Mouse (Mus musculus) bone marrow macrophage, adult 2 months (primary cell): Measurements from ENCODE around the gene Gm4131. TPM values are rescaled to one million over a fixed set of nuclear protein-coding genes. Genes with fewer than 3 reads are reported as not detected.

ENCODE experiments used
- H3K27ac ChIP-seq: 2 replicates; pipeline ENCODE4 v1.5.1; 2012; ENCODE audit warnings: low read depth, low read length; ENCODE audit not compliant: insufficient read depth
- H3K4me1 ChIP-seq: 2 replicates; pipeline ENCODE4 v1.6.1; 2012; ENCODE audit warnings: low read length; ENCODE audit not compliant: control insufficient read depth, insufficient read depth
- H3K4me3 ChIP-seq: 2 replicates; pipeline ENCODE4 v1.5.1; 2012; ENCODE audit warnings: mild to moderate bottlenecking, low read length, moderate library complexity; ENCODE audit not compliant: insufficient read depth
- CTCF ChIP-seq: IDR thresholded peaks from 2 replicates; pipeline ENCODE4 v1.5.1; 2012; ENCODE audit warnings: low read depth, mild to moderate bottlenecking, low read length, moderate library complexity
- POLR2A ChIP-seq: IDR thresholded peaks from 2 replicates; pipeline ENCODE4 v1.6.1; 2012; ENCODE audit warnings: mild to moderate bottlenecking, low read depth, low read length, borderline replicate concordance
- polyA plus RNA-seq: library from polyadenylated mRNA; stranded (reverse); fragments of >200 nt; gene quantifications from 2 replicates; pipeline ENCODE4 v1.2.4, GENCODE M21; 2012; ENCODE audit not compliant: missing spikeins, insufficient read depth, insufficient read length

Gene Gm4131
- polyA plus RNA-seq, 1 experiment, result not detected

- Histone ChIP-seq H3K4me3 (no peak overlapping the region), H3K4me1 (peaks cover 2% of the 10 kb centered on the region), H3K27ac (no peak overlapping the region)
- no peak for TF ChIP-seq POLR2A
- TF ChIP-seq CTCF, result no peak
These were observed 98.5 kb downstream of the Gm4131 start for GRCm38 (mm10) chr14:62468119-62468752.

- Histone ChIP-seq H3K4me3 (no peak overlapping the region), H3K4me1 (peaks cover 2% of the 10 kb centered on the region), H3K27ac (no peak overlapping the region)
- no peak for TF ChIP-seq CTCF
- TF ChIP-seq POLR2A, result no peak
These were observed 101.8 kb downstream of the Gm4131 start for GRCm38 (mm10) chr14:62464966-62465365.

GRCm38 (mm10) chr14:62459541-62459940 is 107.2 kb downstream of the Gm4131 start:
- Histone ChIP-seq H3K27ac (no peak overlapping the region), H3K4me3 (no peak overlapping the region), H3K4me1 (no peaks in the 10 kb centered on the region)
- TF ChIP-seq POLR2A (no peak), CTCF (no peak)

GRCm38 (mm10) chr14:62457420-62458181 is 109.1 kb downstream of the Gm4131 start:
- H3K27ac ChIP-seq, result no peak overlapping the region
- no peak overlapping the region for H3K4me3 ChIP-seq
- no peak for TF ChIP-seq POLR2A
- peak; percentile 66 for TF ChIP-seq CTCF
- H3K4me1 ChIP-seq, result no peaks in the 10 kb centered on the region

- no peak within 1 kb of the TSS for H3K27ac ChIP-seq
- H3K4me3 ChIP-seq, result no peak within 1 kb of the TSS
- TF ChIP-seq POLR2A (no peak), CTCF (no peak)
- no peaks in the 10 kb centered on the region for H3K4me1 ChIP-seq
These were observed 110.4 kb downstream of the Gm4131 start, which contains the start of gene Gucy1b2 for GRCm38 (mm10) chr14:62456239-62456747. TSS of gene Gucy1b2 (minus strand) at chr14:62456289.

- no peak overlapping the region for H3K4me3 ChIP-seq
- H3K4me1 ChIP-seq, result no peaks in the 10 kb centered on the region
- no peak overlapping the region for H3K27ac ChIP-seq
- TF ChIP-seq POLR2A (no peak), CTCF (no peak)
These were observed 111.2 kb downstream of the Gm4131 start for GRCm38 (mm10) chr14:62455570-62455879.

GRCm38 (mm10) chr14:62454760-62455569 is 111.8 kb downstream of the Gm4131 start:
- Histone ChIP-seq H3K27ac (no peak overlapping the region), H3K4me1 (no peaks in the 10 kb centered on the region), H3K4me3 (no peak overlapping the region)
- no peak for TF ChIP-seq POLR2A

GRCm38 (mm10) chr14:62454136-62454535 is 112.6 kb downstream of the Gm4131 start:
- Histone ChIP-seq H3K27ac (no peak overlapping the region), H3K4me1 (no peaks in the 10 kb centered on the region), H3K4me3 (no peak overlapping the region)
- no peak for TF ChIP-seq POLR2A

GRCm38 (mm10) chr14:62453276-62453675 is 113.4 kb downstream of the Gm4131 start:
- Histone ChIP-seq H3K27ac (no peak overlapping the region), H3K4me1 (no peaks in the 10 kb centered on the region), H3K4me3 (no peak overlapping the region)
- TF ChIP-seq CTCF (no peak), POLR2A (no peak)

- H3K4me1 ChIP-seq, result no peaks in the 10 kb centered on the region
- H3K27ac ChIP-seq, result no peak overlapping the region
- H3K4me3 ChIP-seq, result no peak overlapping the region
- TF ChIP-seq POLR2A (no peak), CTCF (no peak)
These were observed 116.0 kb downstream of the Gm4131 start for GRCm38 (mm10) chr14:62450706-62451105.
